ENCODE assay signal across 16 mouse cellular contexts in the genomic region with DNA sequence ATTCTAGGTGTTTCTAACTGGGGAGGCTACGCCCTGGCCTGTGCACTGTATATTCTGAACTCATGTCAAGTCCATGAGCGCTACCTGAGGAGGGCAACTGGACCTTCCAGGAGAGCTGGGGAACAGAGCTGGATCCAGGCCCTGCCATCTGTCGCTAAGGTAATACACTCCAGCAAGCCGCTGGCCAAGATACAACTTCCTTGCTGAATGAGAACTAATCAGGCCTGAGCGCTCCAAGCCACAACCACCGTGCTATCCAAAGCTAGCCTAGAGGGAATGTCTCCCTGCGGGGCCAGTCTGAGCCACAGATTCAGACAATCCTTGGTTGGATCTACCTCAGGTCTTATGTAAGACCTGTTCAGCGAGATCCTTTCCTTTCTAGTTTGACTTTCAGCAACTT. TPM values are rescaled to one million over a fixed set of nuclear protein-coding genes. Genes with fewer than 3 reads are reported as not detected.
DNase-seq lines count a peak whose midpoint lies in the region; ATAC-seq and TF ChIP-seq lines count a peak whose summit lies in the region.
"Had no signal": no experiment of that assay in that cellular context is flagged by ENCODE, and none has a peak within 500 bp of the region (broad histone marks: within the 10 kb centered on the region; RNA-seq: fewer than 3 reads in every experiment).

No protein-coding gene starts in this region.

- no peak; the same call in 1 of the 2 replicates for ATAC-seq in hindbrain, postnatal 0 days
- no peak for ATAC-seq in hindbrain, embryonic 11.5 days (ENCODE audit: low FRiP score)

- H3K9ac ChIP-seq in hindbrain, postnatal 0 days (replicated peaks; ENCODE audit: low read length), result no peak overlapping the region
- no peak overlapping the region for H3K9ac ChIP-seq in hindbrain, embryonic 11.5 days (ENCODE audit: low read depth, low read length)
- H3K9ac ChIP-seq: embryonic facial prominence, embryonic 12.5 days; heart, embryonic 13.5 days; limb, embryonic 12.5 days; neural tube, embryonic 15.5 days had no signal

- peak; percentile 35 for DNase-seq in hindbrain, postnatal 0 days (ENCODE audit: low spot score)
- no peak for DNase-seq in hindbrain, embryonic 11.5 days (ENCODE audit: low spot score)
- DNase-seq in cerebellum, adult 11-12 months, result peak; percentile 97
- DNase-seq in cerebellum, postnatal 14 days, result peak; percentile 90 to 97
- DNase-seq in gastrocnemius, postnatal 36 days, result peak; percentile 29 to 51
- no peak for DNase-seq in heart, embryonic 10.5 days (ENCODE audit: low spot score)
- no peak for DNase-seq in layer of hippocampus, postnatal 25 days (ENCODE audit: extremely low spot score in 1 of 2, low spot score in 1 of 2)
- DNase-seq: heart, postnatal 4 days; kidney, postnatal 10 days; lung, postnatal 14 days; thymus, adult 2 months had no signal

- H3K9me3 ChIP-seq in hindbrain, postnatal 0 days (ENCODE audit: low read length), result no peaks in the 10 kb centered on the region
- H3K9me3 ChIP-seq in hindbrain, embryonic 11.5 days (ENCODE audit: control insufficient read depth, low read length), result no peaks in the 10 kb centered on the region
- H3K9me3 ChIP-seq in heart, embryonic 10.5 days, result no peaks in the 10 kb centered on the region
- H3K9me3 ChIP-seq: embryonic facial prominence, embryonic 12.5 days; G1E; neural tube, embryonic 15.5 days had no signal

- H3K4me3 ChIP-seq in hindbrain, postnatal 0 days (ENCODE audit: low read length), result no peak overlapping the region
- H3K4me3 ChIP-seq in hindbrain, embryonic 11.5 days (ENCODE audit: low read depth, low read length), result no peak overlapping the region
- H3K4me3 ChIP-seq in heart, embryonic 10.5 days, result no peak overlapping the region
- H3K4me3 ChIP-seq: embryonic facial prominence, embryonic 12.5 days; heart, embryonic 13.5 days; limb, embryonic 12.5 days; neural tube, embryonic 15.5 days had no signal

- no peak overlapping the region for H3K27ac ChIP-seq in hindbrain, postnatal 0 days
- no peak overlapping the region for H3K27ac ChIP-seq in hindbrain, embryonic 11.5 days (ENCODE audit: low read depth, low read length)
- no peak overlapping the region for H3K27ac ChIP-seq in heart, embryonic 10.5 days
- H3K27ac ChIP-seq: embryonic facial prominence, embryonic 12.5 days; heart, embryonic 13.5 days; limb, embryonic 12.5 days; neural tube, embryonic 15.5 days had no signal

- no peak for TF ChIP-seq CTCF in hindbrain, postnatal 0 days (IDR thresholded peaks at IDR 0.05; ENCODE audit: low read depth)

- WGBS in hindbrain, postnatal 0 days, result 60% methylated on average over 8 of the region's 8 CpGs
- WGBS in hindbrain, embryonic 11.5 days, result 90% methylated on average over 8 of the region's 8 CpGs
- WGBS in heart, embryonic 10.5 days, result 84% methylated on average over 8 of the region's 8 CpGs

- intact Hi-C loops in gastrocnemius, postnatal 36 days (cut with DNase I), result loop anchor here (5.0 kb wide), 1 partner anchor 40 kb away; a partner anchor contains a TSS

- 0 out of 2 replicates have a peak, but pooled peaks cover 3% of the 10 kb centered on the region for H3K4me1 ChIP-seq in hindbrain, postnatal 0 days (ENCODE audit: insufficient read depth, low read length)
- no peaks in the 10 kb centered on the region for H3K4me1 ChIP-seq in hindbrain, embryonic 11.5 days (replicated peaks; ENCODE audit: control insufficient read depth, insufficient read depth, low read length)
- H3K4me1 ChIP-seq in heart, embryonic 10.5 days, result no peaks in the 10 kb centered on the region
- H3K4me1 ChIP-seq: embryonic facial prominence, embryonic 12.5 days; heart, embryonic 13.5 days; limb, embryonic 12.5 days had no signal

- H3K27me3 ChIP-seq in hindbrain, postnatal 0 days (ENCODE audit: insufficient read depth, low read length), result no peaks in the 10 kb centered on the region
- H3K27me3 ChIP-seq in hindbrain, embryonic 11.5 days (ENCODE audit: control insufficient read depth, insufficient read depth, low read length), result no peaks in the 10 kb centered on the region
- peaks cover 8% of the 10 kb centered on the region; the same call in 1 of the 2 replicates for H3K27me3 ChIP-seq in heart, embryonic 10.5 days (ENCODE audit: insufficient read depth, poor library complexity, severe bottlenecking)
- H3K27me3 ChIP-seq: embryonic facial prominence, embryonic 12.5 days; limb, embryonic 12.5 days; neural tube, embryonic 15.5 days had no signal

- no peaks in the 10 kb centered on the region for H3K36me3 ChIP-seq in hindbrain, postnatal 0 days (ENCODE audit: insufficient read depth, low read length)
- no peaks in the 10 kb centered on the region for H3K36me3 ChIP-seq in hindbrain, embryonic 11.5 days (ENCODE audit: control insufficient read depth, insufficient read depth, low read length)
- H3K36me3 ChIP-seq in heart, embryonic 10.5 days, result no peaks in the 10 kb centered on the region
- H3K36me3 ChIP-seq: embryonic facial prominence, embryonic 12.5 days; G1E; heart, embryonic 13.5 days; limb, embryonic 12.5 days; neural tube, embryonic 15.5 days had no signal

- H3K4me2 ChIP-seq in hindbrain, postnatal 0 days (ENCODE audit: low read depth, low read length), result no peak overlapping the region
- no peak overlapping the region for H3K4me2 ChIP-seq in hindbrain, embryonic 11.5 days (replicated peaks; ENCODE audit: low read depth, low read length)
- H3K4me2 ChIP-seq: embryonic facial prominence, embryonic 12.5 days; heart, embryonic 13.5 days; limb, embryonic 12.5 days; neural tube, embryonic 15.5 days had no signal

RNA-seq across cellular contexts. Expression of a gene that starts 40.9 kb away (rescaled TPM):
- 29.5 and 33.1 TPM in 2 replicates for total RNA-seq in hindbrain, postnatal 0 days (2014; rRNA removed)
- 6.0 and 8.1 TPM in 2 replicates for polyA plus RNA-seq in hindbrain, postnatal 0 days (2015; fragmentation: Nextera tagmentation; extraction: Ambion mirVana)
- 0.22 TPM in 1 of 2 replicates, not detected in the other for polyA plus RNA-seq in hindbrain, embryonic 11.5 days (2014; fragmentation: Nextera tagmentation; extraction: Ambion mirVana)
- total RNA-seq in gastrocnemius, postnatal 36 days (2021), result under 1 TPM; 0.10 to 0.15 TPM
- polyA plus RNA-seq in heart, embryonic 10.5 days (2016; fragmentation: Nextera tagmentation; extraction: Ambion mirVana), result 2.5 and 5.9 TPM in 2 replicates
- 10 to 100 TPM; 18.1 to 20.7 TPM for total RNA-seq in layer of hippocampus, postnatal 25 days (2021)
- polyA plus RNA-seq: G1E had no signal

Comparison
In these comparisons a context has a peak if more than half of its experiments do, and no peak if none do; other contexts are left out.
1. DNase-seq: peak in hindbrain, postnatal 0 days (single experiment), cerebellum, adult 11-12 months (single experiment), cerebellum, postnatal 14 days (2 of 2) and gastrocnemius, postnatal 36 days (2 of 2); none in hindbrain, embryonic 11.5 days (single experiment), heart, embryonic 10.5 days (single experiment) and layer of hippocampus, postnatal 25 days (0 of 2).
2. RNA of a gene that starts 40.9 kb away (total RNA-seq): 29.5 to 33.1 TPM in hindbrain, postnatal 0 days and 18.1 to 20.7 TPM in layer of hippocampus, postnatal 25 days; 0.10 to 0.15 TPM in gastrocnemius, postnatal 36 days; every median in the first group is over 10 times any median in the second.